Mouse (Mus musculus): ENCODE measurements around the gene Crb2.

- TF ChIP-seq POLR2AphosphoS2 (IDR thresholded peaks at IDR 0.05; ENCODE audit: low read depth, low read length) (no peak), CHD2 (IDR thresholded peaks at IDR 0.05; ENCODE audit: low read length) (no peak), CTCF (conservative IDR thresholded peaks at IDR 0.05 in 1 of 2, IDR thresholded peaks at IDR 0.05 in 1 of 2; ENCODE audit: low read depth in 2 of 2, low read length in 2 of 2) (no peak), ZC3H11A (IDR thresholded peaks at IDR 0.05; ENCODE audit: low read depth, low read length) (no peak), POLR2A (IDR thresholded peaks at IDR 0.05; ENCODE audit: low read depth, low read length) (no peak), TCF12 (IDR thresholded peaks at IDR 0.05; ENCODE audit: low read depth, low read length) (no peak), EP300 (IDR thresholded peaks at IDR 0.05; ENCODE audit: low read length) (no peak), SMC3 (IDR thresholded peaks at IDR 0.05; ENCODE audit: low read depth, low read length) (no peak), MEF2A (IDR thresholded peaks at IDR 0.05; ENCODE audit: borderline replicate concordance, low read depth, low read length) (no peak), ZNF384 (IDR thresholded peaks at IDR 0.05; ENCODE audit: low read depth, low read length) (no peak), PAX5 (IDR thresholded peaks at IDR 0.05; ENCODE audit: low read length) (no peak)
Observed at GRCm38 (mm10) chr2:37842719-37843118, 66.7 kb downstream of the Crb2 start.

Measured in CH12.LX (cell line).